Mouse (Mus musculus) heart, adult 2 months (tissue): ENCODE measurements around the gene Zfp784. TPM values are rescaled to one million over a fixed set of nuclear protein-coding genes. Genes with fewer than 3 reads are reported as not detected.
A peak's percentile ranks its signal among the peaks of the same experiment; 100 is the strongest.
"Not testable (repeated sequence)": the region's sequence is repeated elsewhere in the genome, so short reads cannot be mapped to it uniquely, and the experiment has no call there.

ENCODE experiments used
- DNase-seq, 2 experiments: peaks; one replicate each; pipeline ENCODE4 v3.0.0; 2021
- H3K27ac ChIP-seq: fragments of 200-600 bp; 2 replicates; pipeline ENCODE4 v1.8.1; 2022
- H3K27me3 ChIP-seq: fragments of 200-500 bp; 2 replicates; pipeline ENCODE4 v1.6.1; 2012; ENCODE audit warnings: mild to moderate bottlenecking, low read length, inconsistent platforms, mixed read lengths; ENCODE audit not compliant: control insufficient read depth, insufficient read depth
- H3K36me3 ChIP-seq: fragments of 200-500 bp; 2 replicates; pipeline ENCODE4 v1.6.1; 2012; ENCODE audit warnings: low read length, inconsistent platforms; ENCODE audit not compliant: control insufficient read depth, insufficient read depth
- H3K4me1 ChIP-seq: fragments of 200-500 bp; 2 replicates; pipeline ENCODE4 v1.6.1; 2011; ENCODE audit warnings: low read length; ENCODE audit not compliant: control insufficient read depth, insufficient read depth
- H3K4me3 ChIP-seq: fragments of 200-600 bp; 2 replicates; pipeline ENCODE4 v1.8.1; 2022
- H3K79me2 ChIP-seq: fragments of 200-500 bp; replicated peaks from 2 replicates; pipeline ENCODE4 v1.6.1; 2012; ENCODE audit warnings: mild to moderate bottlenecking, inconsistent platforms, low read length, moderate library complexity, mixed read lengths; ENCODE audit not compliant: control insufficient read depth, insufficient read depth
- H3K9ac ChIP-seq: fragments of 200-500 bp; 2 replicates; pipeline ENCODE4 v1.6.1; 2012; ENCODE audit warnings: low read depth, mild to moderate bottlenecking, control low read depth, inconsistent platforms, low read length, mixed read lengths
- CTCF ChIP-seq: fragments of 200-600 bp; IDR thresholded peaks from 2 replicates; pipeline ENCODE4 v1.8.1; 2022; ENCODE audit warnings: antibody characterized with exemption, mild to moderate bottlenecking, moderate library complexity
- EP300 ChIP-seq: fragments of 200-500 bp; IDR thresholded peaks from 2 replicates; pipeline ENCODE4 v1.6.1; 2011; ENCODE audit warnings: low read depth, low read length, control low read depth; ENCODE audit not compliant: insufficient read depth
- POLR2A ChIP-seq: fragments of 200-500 bp; IDR thresholded peaks from 2 replicates; pipeline ENCODE4 v1.6.1; 2011; ENCODE audit warnings: mild to moderate bottlenecking, low read depth, low read length, control low read depth; ENCODE audit not compliant: insufficient read depth
- WGBS: fragments of 180-500 bp; shearing (Covaris S2); methylation state at CpG from one replicate; pipeline ENCODE4 v1.1.7; 2018; 5-methylcytosine and 5-hydroxymethylcytosine counted together
- intact Hi-C: fragments of 180-260 bp; cut with DNase I; formaldehyde crosslinking; loops from one replicate; pipeline ENCODE4 v1.15.1; 2025
- polyA plus RNA-seq: library from polyadenylated mRNA; depleted of rRNA; stranded (reverse); fragments of >200 nt; gene quantifications from 2 replicates; pipeline ENCODE4 v1.2.3, GENCODE M21; 2012
- total RNA-seq, 2 experiments: library from RNA; stranded (reverse); gene quantifications; 2 replicates each; pipeline ENCODE4 v1.2.3; 2021

Zfp784 gene
- total and polyA plus RNA-seq, 3 experiments = 5.0 to 7.0 (median 5.6) TPM

GRCm38 (mm10) chr7:5081939-5082338 is 43.7 kb upstream of the Zfp784 start:
- peaks cover 14% of the 10 kb centered on the region for H3K79me2 ChIP-seq
- TF ChIP-seq CTCF (no peak), POLR2A (no peak), EP300 (no peak)
- H3K9ac ChIP-seq = no peak overlapping the region
- DNase-seq = no peak
- WGBS = 86% methylated on average over 2 of the region's 2 CpGs
- peaks cover 23% of the 10 kb centered on the region for H3K36me3 ChIP-seq
- intact Hi-C loops = no loop called here
- no peak overlapping the region for H3K27ac ChIP-seq
- no peaks in the 10 kb centered on the region for H3K27me3 ChIP-seq
- peaks cover 11% of the 10 kb centered on the region for H3K4me1 ChIP-seq
- no peak overlapping the region for H3K4me3 ChIP-seq

GRCm38 (mm10) chr7:5081241-5081640 is 43.0 kb upstream of the Zfp784 start:
- no peak for DNase-seq
- Histone ChIP-seq H3K27ac (peak overlapping the region; percentile 96), H3K4me3 (peak overlapping the region; percentile 95), H3K27me3 (no peaks in the 10 kb centered on the region), H3K79me2 (peaks cover 12% of the 10 kb centered on the region), H3K36me3 (peaks cover 26% of the 10 kb centered on the region), H3K4me1 (peaks cover 9% of the 10 kb centered on the region), H3K9ac (0 out of 2 replicates have a peak overlapping the region, but pooled peaks have one; percentile 8)
- TF ChIP-seq CTCF (no peak; the same call in 1 of the 2 replicates), POLR2A (no peak), EP300 (no peak)
- WGBS = 15% methylated on average over 6 of the region's 6 CpGs
- intact Hi-C loops = no loop called here

GRCm38 (mm10) chr7:5080815-5081214 is 42.6 kb upstream of the Zfp784 start:
- peaks cover 8% of the 10 kb centered on the region for H3K4me1 ChIP-seq
- peaks cover 9% of the 10 kb centered on the region for H3K79me2 ChIP-seq
- H3K27ac ChIP-seq = peak overlapping the region; percentile 96
- no peaks in the 10 kb centered on the region for H3K27me3 ChIP-seq
- 3% methylated on average over 6 of the region's 6 CpGs for WGBS
- TF ChIP-seq CTCF (no peak), EP300 (no peak), POLR2A (no peak)
- no peak for DNase-seq
- H3K4me3 ChIP-seq = peak overlapping the region; percentile 95
- intact Hi-C loops = loop anchor here (1.0 kb wide), 1 partner anchor 44 kb away; the partner anchor contains the start of gene Rasl2-9
- peaks cover 26% of the 10 kb centered on the region for H3K36me3 ChIP-seq
- H3K9ac ChIP-seq = peak overlapping the region; percentile 91

GRCm38 (mm10) chr7:5080010-5080751 is 41.9 kb upstream of the Zfp784 start, which contains the start of gene Epn1:
TSS of gene Epn1 (plus strand) at chr7:5080235.
- Histone ChIP-seq H3K27me3 (no peaks in the 10 kb centered on the region), H3K27ac (peak within 1 kb of the TSS; percentile 96), H3K4me1 (peaks cover 6% of the 10 kb centered on the region), H3K79me2 (peaks cover 7% of the 10 kb centered on the region), H3K4me3 (peak within 1 kb of the TSS; percentile 95), H3K9ac (peak within 1 kb of the TSS; percentile 91), H3K36me3 (peaks cover 24% of the 10 kb centered on the region)
- TF ChIP-seq EP300 (peak; percentile 91), CTCF (no peak), POLR2A (peak; percentile 86)
- intact Hi-C loops = loop anchor here (1.0 kb wide), 1 partner anchor 45 kb away; the partner anchor contains the start of gene Rasl2-9
- peak; percentile 96 to 98 for DNase-seq
- WGBS = under 1% methylated on average over 67 of the region's 81 CpGs

GRCm38 (mm10) chr7:5079365-5080009 is 41.2 kb upstream of the Zfp784 start:
- not testable (repeated sequence) for H3K27me3 ChIP-seq, DNase-seq, H3K79me2 ChIP-seq, H3K4me1 ChIP-seq
- H3K9ac ChIP-seq = peak overlapping the region; percentile 45
- peak overlapping the region; percentile 95 for H3K4me3 ChIP-seq
- peak overlapping the region; percentile 96 for H3K27ac ChIP-seq
- peaks cover 17% of the 10 kb centered on the region for H3K36me3 ChIP-seq
- intact Hi-C loops = loop anchor here (1.0 kb wide), 1 partner anchor 46 kb away; the partner anchor contains the start of gene Rasl2-9
- WGBS = 35% methylated on average over 10 of the region's 13 CpGs

- TF ChIP-seq EP300 = no peak
- no peak for TF ChIP-seq POLR2A
- no peak for TF ChIP-seq CTCF
- Histone ChIP-seq H3K9ac (no peak overlapping the region), H3K4me1 (peaks cover 1% of the 10 kb centered on the region), H3K4me3 (no peak overlapping the region), H3K27me3 (no peaks in the 10 kb centered on the region), H3K36me3 (peaks cover 13% of the 10 kb centered on the region), H3K79me2 (peaks cover 1% of the 10 kb centered on the region), H3K27ac (no peak overlapping the region)
- WGBS = 75% methylated on average over 2 of the region's 2 CpGs
- DNase-seq = no peak
- intact Hi-C loops = no loop called here
Observed at GRCm38 (mm10) chr7:5076931-5077330, 38.7 kb upstream of the Zfp784 start.
